Mouse (Mus musculus): ENCODE measurements around the gene Twf1. TPM values are rescaled to one million over a fixed set of nuclear protein-coding genes. Genes with fewer than 3 reads are reported as not detected.

The Twf1 gene
- polyA plus RNA-seq (2014; fragmentation: Nextera tagmentation; extraction: Ambion mirVana) = 112 and 120 TPM in 2 replicates

DNA sequence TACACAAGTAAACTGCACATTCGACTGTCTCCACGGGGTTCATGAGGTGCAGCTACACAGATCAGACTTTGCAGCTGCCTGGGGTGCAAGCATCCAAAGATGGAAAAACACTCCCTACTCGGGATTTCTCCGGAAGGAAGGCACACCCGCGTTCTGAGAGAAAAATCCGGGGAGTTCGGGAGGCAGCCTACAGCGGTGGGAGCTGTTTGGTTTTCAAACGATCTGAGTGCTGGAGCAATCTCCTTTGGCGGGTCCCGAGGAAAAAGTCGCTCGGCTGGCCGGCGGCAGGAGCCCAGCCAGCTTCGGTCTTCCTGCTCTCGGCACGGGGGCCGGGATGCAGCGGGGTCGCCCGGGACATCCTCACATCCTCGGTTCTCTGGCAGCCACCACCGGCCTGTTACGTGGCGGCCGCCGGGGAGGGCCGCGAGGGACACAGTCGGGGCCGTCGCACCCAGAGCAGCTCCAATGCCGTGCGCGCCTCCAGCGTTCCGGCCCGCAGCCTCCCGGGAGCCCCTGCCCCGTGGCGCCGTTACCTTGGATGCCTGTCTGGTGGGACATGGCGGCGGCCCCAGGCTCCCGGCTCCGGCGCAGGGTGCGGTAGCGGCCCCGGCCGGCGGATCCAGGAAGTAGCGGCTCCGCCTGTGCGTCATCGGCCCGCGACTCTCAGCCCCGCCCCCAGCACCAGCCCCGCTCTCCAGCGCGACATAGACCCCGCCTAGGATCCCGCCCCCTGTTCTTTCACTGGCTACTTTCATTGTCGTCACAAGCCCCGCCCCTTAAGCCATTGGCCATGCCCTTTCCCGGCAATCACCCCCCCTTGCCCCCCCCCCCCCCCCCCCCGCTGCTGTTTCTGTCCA is at the start of gene Twf1:
Gene Twf1, minus strand, starts transcription at position 671 of the 857 bp plus-strand sequence.
- Histone ChIP-seq H3K27me3 (ENCODE audit: control insufficient read depth, insufficient read depth, low read length) (no peaks in the 10 kb centered on the region), H3K9ac (ENCODE audit: low read length) (peak within 1 kb of the TSS; percentile 91), H3K9me3 (ENCODE audit: control insufficient read depth, low read length) (no peaks in the 10 kb centered on the region), H3K4me1 (ENCODE audit: control insufficient read depth, insufficient read depth, low read length) (peaks cover 10% of the 10 kb centered on the region; the same call in 1 of the 2 replicates), H3K4me3 (ENCODE audit: low read depth, low read length) (peak within 1 kb of the TSS; percentile 91), H3K4me2 (peak within 1 kb of the TSS; percentile 74), H3K27ac (ENCODE audit: low read depth, low read length) (peak within 1 kb of the TSS; percentile 35; the same call in 1 of the 2 replicates), H3K36me3 (ENCODE audit: control insufficient read depth, insufficient read depth, low read length) (no peaks in the 10 kb centered on the region)
- ATAC-seq (ENCODE audit: low FRiP score) (peak; percentile 99), DNase-seq (ENCODE audit: low spot score, missing footprints) (peak; percentile 100)
- under 1% methylated on average over 67 of the region's 70 CpGs for WGBS

DNA sequence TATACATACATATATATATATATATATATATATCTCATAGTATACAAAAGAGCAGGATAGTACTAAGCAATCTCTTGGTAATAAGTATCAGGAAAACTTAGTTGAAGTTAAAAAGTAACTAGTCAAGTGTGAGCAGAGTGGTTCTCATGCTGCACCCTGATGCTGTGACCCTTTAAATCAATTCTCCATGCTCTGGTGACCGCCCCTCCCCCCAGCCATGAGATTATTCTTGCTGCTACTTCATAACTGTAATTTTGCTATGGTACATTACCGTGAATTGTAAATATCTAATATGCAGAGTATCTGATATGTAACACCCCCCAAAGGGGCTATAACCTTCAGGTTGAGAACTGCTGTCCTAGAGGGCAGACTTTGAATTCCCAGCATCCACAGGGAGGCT is 49.4 kb upstream of the Twf1 start:
- Histone ChIP-seq H3K4me1 (ENCODE audit: control insufficient read depth, insufficient read depth, low read length) (no peaks in the 10 kb centered on the region), H3K9me3 (ENCODE audit: control insufficient read depth, low read length) (no peaks in the 10 kb centered on the region), H3K9ac (ENCODE audit: low read length) (no peak overlapping the region), H3K27ac (ENCODE audit: low read depth, low read length) (no peak overlapping the region), H3K27me3 (ENCODE audit: control insufficient read depth, insufficient read depth, low read length) (no peaks in the 10 kb centered on the region), H3K4me2 (no peak overlapping the region), H3K4me3 (ENCODE audit: low read depth, low read length) (no peak overlapping the region), H3K36me3 (ENCODE audit: control insufficient read depth, insufficient read depth, low read length) (no peaks in the 10 kb centered on the region)
- ATAC-seq (ENCODE audit: low FRiP score) = no peak
- WGBS = 90% methylated on average over 2 of the region's 2 CpGs
- DNase-seq (ENCODE audit: low spot score, missing footprints) = no peak

DNA sequence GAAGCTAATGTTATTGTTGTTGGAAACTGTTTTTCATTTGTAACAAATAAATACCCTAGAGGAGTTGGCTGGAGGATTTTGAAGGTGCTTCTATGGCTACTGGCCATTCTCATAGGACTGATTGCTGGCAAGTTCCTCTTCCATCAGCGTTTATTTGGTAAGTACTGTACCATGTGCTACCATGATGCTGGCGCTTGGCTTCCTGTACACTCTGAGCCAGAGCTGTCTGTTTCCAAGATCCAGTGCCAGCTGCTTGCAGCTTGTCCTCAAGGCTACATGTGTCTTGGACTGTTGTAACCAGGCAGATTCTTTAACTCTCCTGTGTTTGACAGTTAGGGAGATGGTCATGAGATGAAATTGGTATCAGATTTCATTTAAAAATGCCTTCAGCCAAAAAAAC is 48.5 kb upstream of the Twf1 start:
- peak; percentile 8 for DNase-seq (ENCODE audit: low spot score, missing footprints)
- Histone ChIP-seq H3K9ac (ENCODE audit: low read length) (no peak overlapping the region), H3K4me3 (ENCODE audit: low read depth, low read length) (no peak overlapping the region), H3K9me3 (ENCODE audit: control insufficient read depth, low read length) (no peaks in the 10 kb centered on the region), H3K27me3 (ENCODE audit: control insufficient read depth, insufficient read depth, low read length) (no peaks in the 10 kb centered on the region), H3K27ac (ENCODE audit: low read depth, low read length) (no peak overlapping the region), H3K4me1 (ENCODE audit: control insufficient read depth, insufficient read depth, low read length) (no peaks in the 10 kb centered on the region), H3K36me3 (ENCODE audit: control insufficient read depth, insufficient read depth, low read length) (no peaks in the 10 kb centered on the region), H3K4me2 (no peak overlapping the region)
- WGBS = 82% methylated on average over 2 of the region's 2 CpGs
- no peak for ATAC-seq (ENCODE audit: low FRiP score)

DNA sequence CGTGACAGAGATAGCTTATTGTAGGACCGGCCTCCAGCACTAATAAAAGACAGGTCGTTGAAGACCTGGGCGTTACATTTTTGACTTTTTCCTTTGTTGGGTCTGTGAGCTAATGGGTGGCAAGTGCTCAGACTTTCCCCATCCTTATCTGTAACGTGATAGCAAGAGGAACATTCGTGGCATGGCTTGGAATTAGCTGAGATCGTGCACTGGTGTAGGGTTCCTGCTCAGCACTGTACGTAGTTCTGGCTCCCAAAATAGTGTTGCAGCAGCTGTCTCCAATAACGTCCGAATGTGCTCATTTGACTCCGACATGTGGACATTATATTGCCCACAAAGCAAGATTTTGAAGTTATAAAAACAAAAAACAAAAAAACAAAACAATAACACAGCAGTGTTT is 44.8 kb upstream of the Twf1 start:
- Histone ChIP-seq H3K4me1 (ENCODE audit: control insufficient read depth, insufficient read depth, low read length) (no peaks in the 10 kb centered on the region), H3K4me3 (ENCODE audit: low read depth, low read length) (no peak overlapping the region), H3K27ac (ENCODE audit: low read depth, low read length) (no peak overlapping the region), H3K9me3 (ENCODE audit: control insufficient read depth, low read length) (no peaks in the 10 kb centered on the region), H3K36me3 (ENCODE audit: control insufficient read depth, insufficient read depth, low read length) (no peaks in the 10 kb centered on the region), H3K27me3 (ENCODE audit: control insufficient read depth, insufficient read depth, low read length) (no peaks in the 10 kb centered on the region), H3K9ac (ENCODE audit: low read length) (no peak overlapping the region), H3K4me2 (no peak overlapping the region)
- DNase-seq (ENCODE audit: low spot score, missing footprints) = peak; percentile 67
- WGBS = 82% methylated on average over 11 of the region's 11 CpGs
- no peak for ATAC-seq (ENCODE audit: low FRiP score)

DNA sequence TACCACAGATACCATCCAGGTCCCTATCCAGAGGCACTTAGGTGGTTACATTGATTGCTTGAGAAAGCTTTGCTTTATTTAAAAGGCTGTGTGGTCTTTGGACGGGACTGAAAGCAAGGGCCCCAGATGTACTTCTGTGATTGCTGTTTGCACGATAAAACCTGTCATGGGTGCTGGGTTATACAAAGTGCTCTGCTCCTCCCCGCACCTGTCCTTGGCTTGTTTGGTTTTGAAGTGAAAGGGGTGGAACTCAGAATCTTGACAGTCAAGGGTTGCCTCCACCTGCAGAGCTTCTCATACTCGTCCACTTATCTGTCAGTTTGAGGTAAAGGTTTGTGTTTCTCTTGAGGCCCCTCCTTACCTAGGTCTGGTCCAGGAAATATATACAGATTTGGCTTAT is 40.9 kb upstream of the Twf1 start:
- ATAC-seq (ENCODE audit: low FRiP score) (no peak), DNase-seq (ENCODE audit: low spot score, missing footprints) (peak; percentile 82)
- H3K36me3 ChIP-seq (ENCODE audit: control insufficient read depth, insufficient read depth, low read length) = no peaks in the 10 kb centered on the region
- no peak overlapping the region for H3K4me2 ChIP-seq
- 85% methylated on average over 4 of the region's 4 CpGs for WGBS
- H3K27me3 ChIP-seq (ENCODE audit: control insufficient read depth, insufficient read depth, low read length) = no peaks in the 10 kb centered on the region
- no peak overlapping the region for H3K4me3 ChIP-seq (ENCODE audit: low read depth, low read length)
- no peaks in the 10 kb centered on the region for H3K9me3 ChIP-seq (ENCODE audit: control insufficient read depth, low read length)
- no peak overlapping the region for H3K9ac ChIP-seq (ENCODE audit: low read length)
- no peak overlapping the region for H3K27ac ChIP-seq (ENCODE audit: low read depth, low read length)
- 0 out of 2 replicates have a peak, but pooled peaks cover 2% of the 10 kb centered on the region for H3K4me1 ChIP-seq (ENCODE audit: control insufficient read depth, insufficient read depth, low read length)

DNA sequence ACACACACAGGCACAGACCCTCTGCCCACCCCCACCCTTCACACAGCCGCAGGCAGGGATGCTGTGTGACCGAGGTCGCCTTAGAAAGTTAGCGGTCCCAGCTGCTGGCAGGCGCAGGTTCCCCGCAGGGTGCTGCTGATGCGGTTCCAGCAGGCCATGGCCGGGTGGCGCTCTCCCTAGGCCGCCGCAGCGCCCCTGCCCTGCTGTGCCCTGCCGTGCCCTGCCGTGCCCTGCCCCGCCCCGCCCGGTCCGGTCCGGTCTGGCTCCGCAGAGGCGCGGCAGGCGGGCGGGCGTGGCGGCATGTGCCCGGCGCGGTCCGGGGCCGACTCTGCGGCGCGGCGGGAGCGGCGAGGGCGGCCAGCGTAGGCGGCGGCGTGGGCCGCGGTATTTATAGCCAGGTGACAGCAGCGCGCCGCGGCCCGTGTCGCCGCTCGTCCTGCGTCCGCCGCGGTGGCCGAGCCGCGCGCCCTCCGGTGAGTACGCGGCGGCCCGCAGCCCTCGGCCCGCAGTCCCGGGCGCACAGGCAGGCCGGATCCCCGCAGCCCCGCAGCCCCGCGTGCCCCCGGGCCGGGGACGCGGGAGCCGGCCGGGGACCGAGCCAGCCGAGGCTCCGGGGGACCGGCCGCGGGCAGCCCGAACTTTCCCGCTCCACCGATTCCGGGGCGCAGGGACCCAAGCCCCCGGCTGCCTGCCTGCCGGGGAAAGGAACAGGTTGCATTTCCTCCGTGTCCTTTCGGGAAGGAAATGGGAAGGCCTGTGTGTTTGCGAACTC is 39.3 kb upstream of the Twf1 start, which contains the start of gene Tmem117:
Gene Tmem117, plus strand, starts transcription at position 403 of the 772 bp plus-strand sequence.
- ATAC-seq (ENCODE audit: low FRiP score) (peak; percentile 87), DNase-seq (ENCODE audit: low spot score, missing footprints) (peak; percentile 92)
- Histone ChIP-seq H3K9ac (ENCODE audit: low read length) (peak within 1 kb of the TSS; percentile 75), H3K4me3 (ENCODE audit: low read depth, low read length) (peak within 1 kb of the TSS; percentile 65), H3K9me3 (ENCODE audit: control insufficient read depth, low read length) (no peaks in the 10 kb centered on the region), H3K4me2 (peak within 1 kb of the TSS; percentile 99), H3K36me3 (ENCODE audit: control insufficient read depth, insufficient read depth, low read length) (no peaks in the 10 kb centered on the region), H3K4me1 (ENCODE audit: control insufficient read depth, insufficient read depth, low read length) (0 out of 2 replicates have a peak, but pooled peaks cover 2% of the 10 kb centered on the region), H3K27me3 (ENCODE audit: control insufficient read depth, insufficient read depth, low read length) (no peaks in the 10 kb centered on the region), H3K27ac (ENCODE audit: low read depth, low read length) (no peak within 1 kb of the TSS)
- under 1% methylated on average over 67 of the region's 96 CpGs for WGBS

DNA sequence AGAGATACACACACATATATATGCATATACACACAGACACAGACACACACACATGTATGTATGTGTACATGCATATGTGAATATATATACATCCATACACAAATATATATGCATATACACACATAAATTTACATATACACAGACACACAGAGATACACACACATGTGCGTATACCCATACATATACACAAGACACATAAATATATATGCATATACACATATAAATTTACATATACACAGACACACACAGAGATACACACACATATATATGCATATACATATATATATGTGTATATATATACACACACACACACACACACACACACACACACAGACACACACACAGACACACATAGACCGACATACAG is 38.8 kb upstream of the Twf1 start:
- Histone ChIP-seq H3K4me1 (ENCODE audit: control insufficient read depth, insufficient read depth, low read length) (0 out of 2 replicates have a peak, but pooled peaks cover 2% of the 10 kb centered on the region), H3K27me3 (ENCODE audit: control insufficient read depth, insufficient read depth, low read length) (no peaks in the 10 kb centered on the region), H3K4me2 (peak overlapping the region; percentile 99), H3K4me3 (ENCODE audit: low read depth, low read length) (peak overlapping the region; percentile 65), H3K27ac (ENCODE audit: low read depth, low read length) (no peak overlapping the region), H3K9me3 (ENCODE audit: control insufficient read depth, low read length) (no peaks in the 10 kb centered on the region), H3K36me3 (ENCODE audit: control insufficient read depth, insufficient read depth, low read length) (no peaks in the 10 kb centered on the region), H3K9ac (ENCODE audit: low read length) (peak overlapping the region; percentile 75; the same call in 1 of the 2 replicates)
- WGBS = 51% methylated on average over 2 of the region's 2 CpGs
- DNase-seq (ENCODE audit: low spot score, missing footprints) (no peak), ATAC-seq (ENCODE audit: low FRiP score) (peak; percentile 25; the same call in 1 of the 2 replicates)

DNA sequence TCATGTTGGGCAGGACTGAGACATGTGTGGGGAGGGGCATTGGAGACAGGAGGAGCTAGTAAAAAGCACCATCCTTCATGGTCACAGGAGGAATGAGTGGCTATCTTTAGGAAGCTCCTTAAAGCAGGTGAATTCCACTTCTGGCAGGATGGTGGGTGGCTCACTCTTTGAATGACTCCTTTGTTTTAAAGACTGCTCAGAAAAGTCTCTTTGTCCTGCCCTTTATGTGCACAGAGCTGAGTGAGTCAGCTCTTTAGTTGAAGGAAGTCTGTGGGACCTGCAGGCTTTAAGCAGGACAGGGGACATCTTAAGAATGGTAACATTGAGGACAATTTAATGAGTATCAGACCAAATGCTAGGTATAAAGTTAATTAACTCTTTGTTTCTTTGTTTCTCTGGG is 31.2 kb upstream of the Twf1 start:
- no peaks in the 10 kb centered on the region for H3K36me3 ChIP-seq (ENCODE audit: control insufficient read depth, insufficient read depth, low read length)
- H3K27ac ChIP-seq (ENCODE audit: low read depth, low read length) = no peak overlapping the region
- H3K4me1 ChIP-seq (ENCODE audit: control insufficient read depth, insufficient read depth, low read length) = no peaks in the 10 kb centered on the region
- H3K27me3 ChIP-seq (ENCODE audit: control insufficient read depth, insufficient read depth, low read length) = no peaks in the 10 kb centered on the region
- no peak for DNase-seq (ENCODE audit: low spot score, missing footprints)
- H3K4me2 ChIP-seq = no peak overlapping the region
- H3K9ac ChIP-seq (ENCODE audit: low read length) = no peak overlapping the region
- no peak overlapping the region for H3K4me3 ChIP-seq (ENCODE audit: low read depth, low read length)
- H3K9me3 ChIP-seq (ENCODE audit: control insufficient read depth, low read length) = no peaks in the 10 kb centered on the region
- ATAC-seq (ENCODE audit: low FRiP score) = no peak

DNA sequence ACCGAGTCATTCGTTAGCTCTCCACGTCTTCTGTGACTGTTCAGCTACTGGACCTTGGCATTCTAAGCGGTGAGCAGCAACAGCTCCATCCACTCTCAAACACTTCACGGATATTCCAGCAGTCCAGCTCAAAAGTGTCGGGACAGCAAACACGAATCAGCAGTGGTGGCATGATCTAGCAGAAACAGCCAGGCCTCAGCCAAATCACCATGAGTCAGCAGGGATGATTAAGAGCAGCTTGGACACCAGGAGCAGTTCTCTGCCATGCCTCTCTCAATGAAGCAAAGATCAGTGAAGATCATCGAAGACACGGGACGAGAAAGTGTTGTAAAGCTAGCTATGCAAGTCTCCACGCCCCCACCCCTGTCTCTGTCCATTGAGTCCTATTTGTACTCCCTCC is 26.3 kb upstream of the Twf1 start:
- no peaks in the 10 kb centered on the region for H3K4me1 ChIP-seq (ENCODE audit: control insufficient read depth, insufficient read depth, low read length)
- no peak overlapping the region for H3K9ac ChIP-seq (ENCODE audit: low read length)
- H3K27ac ChIP-seq (ENCODE audit: low read depth, low read length) = no peak overlapping the region
- no peak overlapping the region for H3K4me3 ChIP-seq (ENCODE audit: low read depth, low read length)
- DNase-seq (ENCODE audit: low spot score, missing footprints) (no peak), ATAC-seq (ENCODE audit: low FRiP score) (no peak)
- H3K27me3 ChIP-seq (ENCODE audit: control insufficient read depth, insufficient read depth, low read length) = no peaks in the 10 kb centered on the region
- no peaks in the 10 kb centered on the region for H3K36me3 ChIP-seq (ENCODE audit: control insufficient read depth, insufficient read depth, low read length)
- WGBS = 94% methylated on average over 11 of the region's 11 CpGs
- H3K4me2 ChIP-seq = no peak overlapping the region
- no peaks in the 10 kb centered on the region for H3K9me3 ChIP-seq (ENCODE audit: control insufficient read depth, low read length)
